Mouse (Mus musculus): ENCODE measurements around the gene Rftn1.

Rftn1 gene

DNA sequence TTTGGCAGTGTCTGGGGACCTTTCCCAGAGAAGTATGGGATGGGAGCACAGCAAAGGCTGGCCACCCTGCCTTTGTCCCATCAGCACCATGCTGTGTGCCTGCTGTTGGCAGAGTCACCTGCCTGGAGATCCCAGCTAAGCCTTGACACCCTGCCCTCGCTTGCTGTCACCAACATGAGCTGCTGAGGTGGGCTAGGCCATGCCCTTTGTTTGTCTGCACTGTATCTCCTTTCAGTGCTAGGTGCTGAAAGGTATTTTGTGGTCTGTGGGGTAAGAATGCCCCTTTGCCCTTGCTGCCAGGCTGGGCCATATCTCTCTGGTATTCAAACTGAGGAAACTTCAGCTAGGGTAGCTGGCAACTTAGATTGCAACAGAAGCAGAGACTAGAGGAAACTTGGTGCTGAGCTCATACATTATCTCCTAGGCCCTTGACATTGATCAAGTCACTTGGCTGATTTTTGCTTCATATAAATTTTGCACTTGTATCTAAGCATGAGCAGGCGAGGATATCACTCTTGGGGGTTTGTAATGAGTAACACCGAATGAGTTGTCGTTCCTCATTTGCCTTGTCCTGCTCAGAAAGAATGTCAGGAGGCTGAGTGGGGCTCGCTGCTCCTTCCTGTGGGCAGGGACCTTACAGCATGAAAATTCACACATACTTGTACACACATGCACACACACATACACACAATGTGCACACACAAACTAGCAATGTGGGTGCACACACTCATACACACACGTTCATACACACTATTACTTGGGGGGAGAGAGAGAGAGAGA lies 207.7 kb downstream of the Rftn1 start:
- no peak for DNase-seq (ENCODE audit: low spot score)

DNA sequence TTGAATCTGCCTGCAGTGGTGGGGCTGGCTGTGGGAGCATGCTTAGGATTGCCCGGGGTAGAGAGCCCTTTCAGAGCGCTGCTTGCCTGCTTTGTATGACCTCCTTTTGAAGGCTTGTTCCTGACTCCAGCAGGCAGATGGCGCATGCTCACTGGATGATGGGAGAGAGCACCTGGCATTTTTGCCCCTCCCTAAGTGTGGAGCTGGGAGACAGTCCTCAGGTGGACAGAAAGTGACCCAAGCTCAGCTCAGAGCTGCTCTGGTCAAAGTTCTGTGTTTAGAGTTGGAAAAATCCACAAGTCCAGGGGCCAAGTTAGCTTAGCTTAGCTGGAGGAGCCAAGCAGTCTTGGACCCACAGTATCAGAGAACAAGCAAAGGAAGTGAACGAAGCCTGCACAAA lies 208.9 kb downstream of the Rftn1 start:
- DNase-seq (ENCODE audit: low spot score), result peak; percentile 53

DNA sequence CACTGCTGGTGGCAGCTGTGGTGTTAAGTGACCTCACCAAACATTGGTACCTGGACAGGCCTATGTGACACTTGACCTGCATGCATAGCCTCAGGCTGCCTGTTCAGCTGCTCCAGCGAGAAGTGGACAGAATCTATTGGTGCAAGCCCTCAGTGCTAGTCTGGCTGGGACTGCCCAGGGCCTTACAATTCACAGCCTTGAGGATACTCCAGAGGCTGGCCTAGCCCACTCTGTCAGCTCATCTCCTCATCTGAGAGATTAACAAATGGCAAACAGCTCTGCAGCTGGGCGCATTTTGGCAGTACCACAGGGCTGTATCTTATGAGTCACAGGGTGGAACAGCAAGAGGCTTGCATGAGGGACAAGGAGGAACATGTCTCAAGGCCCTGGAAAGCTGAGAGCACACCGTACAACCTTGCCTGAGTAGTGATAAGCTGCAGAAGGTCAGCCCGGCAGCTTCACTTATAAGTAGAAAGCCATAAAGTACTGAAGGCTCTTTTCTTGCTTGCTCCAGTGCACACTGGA lies 210.7 kb downstream of the Rftn1 start:
- DNase-seq (ENCODE audit: low spot score), result no peak

DNA sequence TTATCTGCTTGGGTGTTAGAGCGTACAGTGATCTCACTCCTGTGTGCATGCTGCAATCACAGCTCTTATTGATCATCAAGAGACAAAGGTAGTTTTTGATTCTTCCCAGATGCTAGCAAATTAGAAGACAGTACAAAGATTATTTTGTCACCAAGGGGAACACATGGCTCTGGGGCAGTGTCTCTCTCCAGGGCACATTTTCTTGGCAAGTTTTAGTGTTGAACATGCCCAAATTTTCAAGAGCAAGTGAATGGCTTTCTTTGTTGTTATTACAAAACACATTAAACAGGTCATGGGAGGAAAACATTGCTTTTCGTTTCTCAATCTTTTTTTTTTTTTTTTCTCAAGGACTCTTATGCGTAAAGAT lies 213.1 kb downstream of the Rftn1 start:
- DNase-seq (ENCODE audit: low spot score), result no peak

DNA sequence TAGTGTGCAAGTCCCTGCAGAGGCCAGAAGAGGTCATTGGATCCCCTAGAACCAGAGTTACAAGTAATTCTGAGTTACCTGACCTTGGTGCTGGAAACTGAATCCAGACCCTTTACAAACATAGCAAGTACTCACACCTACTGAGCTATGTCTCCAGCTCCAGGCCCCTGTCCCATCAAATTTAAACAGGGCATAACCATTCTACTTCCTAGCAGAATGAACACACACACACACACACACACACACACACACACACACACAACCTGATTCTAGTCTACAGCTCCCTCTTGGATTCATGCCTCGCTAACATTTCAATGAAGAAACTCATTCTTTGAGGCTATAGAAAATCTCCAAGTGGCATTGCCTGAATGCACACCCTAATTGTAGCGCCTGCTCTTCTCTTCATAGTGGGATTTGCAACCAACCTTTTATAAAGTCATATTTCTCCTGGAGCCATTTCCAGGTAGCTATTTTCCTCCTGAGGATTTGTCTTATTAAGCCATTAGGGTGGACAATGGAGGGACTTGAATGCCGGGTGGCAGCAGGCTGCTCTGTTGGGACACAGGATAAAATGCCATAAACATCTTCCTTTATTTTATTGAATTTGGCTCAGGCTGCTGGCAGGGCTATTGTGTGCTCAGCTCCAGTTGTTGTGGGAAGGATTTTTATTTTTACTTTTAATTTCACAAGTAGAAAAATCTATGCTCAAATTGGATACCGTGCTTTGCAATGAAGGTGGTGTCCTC lies 213.6 kb downstream of the Rftn1 start:
- DNase-seq (ENCODE audit: low spot score), result no peak

DNA sequence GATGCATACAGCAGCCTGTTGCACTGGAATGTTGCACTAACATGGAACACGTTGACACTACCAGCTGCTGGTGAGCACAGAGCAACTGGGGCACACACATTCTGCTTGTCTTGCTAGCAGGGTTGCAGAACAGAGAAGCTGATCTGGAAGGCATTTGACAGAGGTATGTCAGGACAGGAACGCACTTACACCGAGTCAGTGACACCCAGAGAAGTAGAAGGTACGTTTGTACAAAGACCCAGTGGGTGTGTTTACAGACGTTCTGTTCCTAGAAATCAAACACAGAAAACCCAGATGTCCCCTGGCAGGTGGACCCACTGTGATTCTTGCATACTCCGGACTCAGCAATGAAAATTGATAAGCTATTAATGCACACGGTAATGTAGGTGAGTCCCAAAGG lies 215.0 kb downstream of the Rftn1 start:
- no peak for DNase-seq (ENCODE audit: low spot score)

DNA sequence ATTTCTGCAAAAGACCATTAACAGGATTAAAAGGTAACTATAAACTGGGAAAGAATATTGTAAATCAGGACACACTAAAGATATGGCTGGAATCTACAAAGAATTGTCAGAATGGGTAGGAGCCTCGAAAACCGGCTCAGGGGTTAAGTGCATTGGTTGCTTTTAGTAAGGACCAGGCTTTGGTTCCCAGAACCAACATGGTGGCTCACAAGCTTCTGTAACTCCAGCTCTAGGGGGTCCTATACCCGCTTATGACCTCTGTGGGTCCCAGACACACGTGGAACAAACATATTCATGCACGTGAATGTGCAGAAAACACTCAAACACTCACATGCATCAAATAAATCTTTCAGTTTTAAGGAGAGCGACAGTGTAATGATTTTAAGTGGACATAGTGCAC lies 215.5 kb downstream of the Rftn1 start:
- DNase-seq (ENCODE audit: low spot score), result no peak

DNA sequence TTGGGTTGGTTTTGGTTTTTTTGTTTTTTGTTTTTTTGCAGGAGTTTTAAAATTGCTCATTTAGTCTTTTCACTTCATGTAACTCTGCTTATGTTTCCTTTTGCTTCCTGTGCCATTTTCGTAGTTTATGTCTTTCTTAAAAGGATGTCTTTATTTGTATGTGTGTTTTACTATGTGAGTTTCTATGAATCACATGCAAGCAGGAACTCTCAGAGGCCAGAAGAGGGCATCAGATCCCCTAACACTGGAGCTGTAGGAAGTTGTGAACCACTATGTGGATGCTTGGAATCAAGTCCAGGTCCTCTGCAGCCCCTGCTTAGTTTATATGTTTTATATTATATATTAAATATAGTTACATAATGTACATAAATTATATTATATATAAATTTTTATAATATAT lies 218.3 kb downstream of the Rftn1 start:
- no peak for DNase-seq (ENCODE audit: low spot score)

DNA sequence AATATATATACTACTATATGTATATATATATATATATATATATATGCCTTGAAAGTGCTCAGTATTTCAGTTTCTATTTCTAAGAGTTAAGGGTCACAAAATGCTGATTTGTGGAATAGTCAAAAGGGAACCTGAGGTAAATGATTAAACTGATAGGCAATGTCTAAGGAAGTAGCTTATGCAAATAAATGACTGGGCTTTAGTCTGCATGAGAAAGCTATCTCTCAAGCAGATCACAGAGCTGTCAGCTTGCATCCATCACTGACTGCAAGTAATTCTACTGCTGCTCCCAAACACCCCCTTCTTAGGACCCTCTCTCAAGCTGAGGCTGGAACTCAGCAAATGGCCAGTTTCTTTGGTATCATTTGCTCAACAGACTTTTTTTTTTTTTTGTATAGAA lies 219.4 kb downstream of the Rftn1 start:
- DNase-seq (ENCODE audit: low spot score), result no peak

DNA sequence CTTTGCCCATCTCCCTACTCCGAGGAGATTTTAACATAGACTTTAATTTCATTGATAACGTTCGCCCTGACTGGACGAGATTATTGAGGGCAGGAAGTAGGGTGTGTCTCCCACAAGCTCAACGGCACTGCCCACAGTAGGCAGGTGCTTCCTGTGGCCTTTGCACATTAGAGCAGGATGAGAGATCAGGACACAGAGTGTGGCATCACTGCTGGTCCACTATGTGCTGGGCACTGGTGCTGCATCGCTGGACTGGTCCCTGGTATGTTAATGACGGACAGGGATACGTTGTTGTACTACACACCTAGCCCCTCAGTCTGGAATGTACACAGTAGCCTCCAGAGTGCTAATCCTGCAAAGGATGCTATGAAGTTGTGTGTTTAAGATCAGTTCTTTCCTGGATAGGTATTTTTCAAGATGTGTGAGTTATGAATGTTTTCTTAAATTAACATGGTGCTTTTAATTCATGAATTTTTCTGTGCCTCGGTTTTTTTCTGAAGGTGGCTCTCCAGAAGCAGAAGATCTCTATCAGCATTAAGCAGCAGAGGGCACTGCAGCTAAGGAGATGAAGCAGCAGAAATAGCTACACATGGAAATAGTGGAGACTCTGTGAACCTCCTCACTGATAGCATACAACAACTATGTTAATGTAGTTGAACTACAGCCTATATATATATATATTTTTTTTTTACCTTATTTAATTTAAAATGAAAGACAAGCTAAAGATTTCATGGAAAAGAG lies 221.8 kb downstream of the Rftn1 start:
- DNase-seq (ENCODE audit: low spot score), result no peak

DNA sequence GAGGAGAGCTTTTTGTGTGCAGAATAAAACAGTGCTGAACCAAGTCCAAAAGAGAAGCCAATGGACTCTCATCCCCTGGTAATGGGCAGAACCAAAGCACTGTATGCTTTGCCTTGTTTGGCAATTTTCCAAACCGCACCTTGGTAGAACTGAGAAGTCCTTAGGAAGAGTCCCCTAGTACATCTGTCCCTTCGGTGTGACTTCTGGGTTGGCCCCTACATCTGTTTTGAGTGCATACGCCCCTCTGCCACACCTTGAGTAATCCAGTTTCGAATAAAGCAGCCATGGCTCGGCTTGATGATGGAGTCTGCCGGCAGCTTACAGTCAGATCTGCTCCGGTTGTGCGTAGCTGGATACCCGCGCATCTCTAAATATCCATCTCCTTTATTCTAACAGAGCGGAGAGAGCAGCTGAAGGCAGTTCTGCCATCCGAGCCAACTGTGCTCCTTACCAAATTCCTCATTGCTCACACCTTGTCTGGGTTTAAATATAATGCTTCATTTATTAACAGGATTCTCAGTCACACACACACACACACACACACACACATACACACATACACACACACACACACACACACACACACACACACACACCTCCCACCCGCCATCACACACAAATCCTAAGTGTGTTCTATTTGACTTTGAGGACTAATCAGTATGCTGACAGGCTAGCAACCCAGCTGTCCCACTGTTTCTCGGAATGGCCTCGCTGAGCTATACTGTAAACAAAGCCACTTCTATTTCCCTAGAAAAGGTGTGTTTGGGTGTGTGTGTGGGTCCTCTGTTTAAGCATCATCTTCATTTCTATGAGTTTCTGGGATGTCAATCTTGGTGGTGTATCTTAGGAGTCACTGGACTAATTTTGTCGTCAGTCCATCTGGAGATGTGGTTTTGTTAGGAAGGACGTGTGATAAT lies 224.4 kb downstream of the Rftn1 start:
- no peak for DNase-seq (ENCODE audit: low spot score)

DNA sequence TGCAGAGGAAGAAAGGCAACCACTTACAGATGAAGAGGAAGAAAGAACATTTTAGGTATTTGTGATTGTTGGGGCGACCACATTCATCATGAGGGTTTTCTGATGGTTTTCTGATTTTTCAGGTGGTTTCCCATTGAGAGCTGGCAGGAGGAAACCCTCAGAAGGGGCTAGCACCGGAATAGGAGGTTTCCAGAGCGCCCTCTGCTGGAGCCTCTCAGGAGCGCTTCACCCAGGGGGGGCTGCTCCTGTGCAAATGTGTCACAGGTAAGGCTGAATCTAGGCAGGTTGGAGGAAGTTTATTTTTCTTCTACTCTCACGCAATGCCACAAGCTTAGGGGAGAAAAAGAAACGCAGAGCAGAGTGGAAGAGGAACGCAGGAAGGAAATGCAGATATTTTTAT lies 225.4 kb downstream of the Rftn1 start:
- no peak for DNase-seq (ENCODE audit: low spot score)

DNA sequence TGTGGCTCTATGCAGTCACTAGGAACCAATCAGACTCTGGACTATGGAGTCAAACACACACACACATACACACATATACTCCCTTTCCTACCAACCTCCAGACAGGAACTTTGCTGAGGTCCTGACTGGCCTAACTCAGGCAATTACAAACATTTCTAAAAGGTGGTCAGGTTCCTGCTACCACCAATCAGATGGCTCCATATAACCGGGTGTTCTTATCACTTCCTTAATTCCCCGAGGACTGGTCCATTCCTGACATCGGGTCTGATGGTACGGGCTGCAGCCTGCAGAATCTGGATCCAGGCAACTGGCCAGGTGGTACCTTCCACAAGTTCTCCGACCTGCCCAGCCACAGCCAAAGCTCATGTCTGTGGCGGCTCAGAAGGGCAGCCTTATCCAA lies 226.0 kb downstream of the Rftn1 start:
- DNase-seq (ENCODE audit: low spot score), result no peak

DNA sequence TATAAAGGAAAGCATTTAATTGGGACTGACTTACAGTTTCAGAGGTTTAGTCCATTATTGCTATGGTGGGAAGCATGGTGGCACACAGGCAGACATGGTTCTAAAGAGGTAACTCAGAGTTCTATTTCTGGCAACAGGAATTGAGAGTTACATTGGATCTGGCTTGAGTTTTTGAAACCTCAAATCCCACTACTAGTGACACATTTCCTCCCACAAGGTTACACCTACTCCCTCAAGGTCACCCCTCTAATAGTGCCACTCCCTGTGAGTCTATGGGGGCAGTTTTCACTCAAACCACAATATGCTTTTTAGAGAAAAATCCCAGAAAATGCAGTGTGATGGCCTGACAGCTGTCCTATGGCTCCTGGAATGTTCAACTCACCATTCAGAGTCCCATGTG lies 231.5 kb downstream of the Rftn1 start:
- no peak for DNase-seq (ENCODE audit: low spot score)

DNA sequence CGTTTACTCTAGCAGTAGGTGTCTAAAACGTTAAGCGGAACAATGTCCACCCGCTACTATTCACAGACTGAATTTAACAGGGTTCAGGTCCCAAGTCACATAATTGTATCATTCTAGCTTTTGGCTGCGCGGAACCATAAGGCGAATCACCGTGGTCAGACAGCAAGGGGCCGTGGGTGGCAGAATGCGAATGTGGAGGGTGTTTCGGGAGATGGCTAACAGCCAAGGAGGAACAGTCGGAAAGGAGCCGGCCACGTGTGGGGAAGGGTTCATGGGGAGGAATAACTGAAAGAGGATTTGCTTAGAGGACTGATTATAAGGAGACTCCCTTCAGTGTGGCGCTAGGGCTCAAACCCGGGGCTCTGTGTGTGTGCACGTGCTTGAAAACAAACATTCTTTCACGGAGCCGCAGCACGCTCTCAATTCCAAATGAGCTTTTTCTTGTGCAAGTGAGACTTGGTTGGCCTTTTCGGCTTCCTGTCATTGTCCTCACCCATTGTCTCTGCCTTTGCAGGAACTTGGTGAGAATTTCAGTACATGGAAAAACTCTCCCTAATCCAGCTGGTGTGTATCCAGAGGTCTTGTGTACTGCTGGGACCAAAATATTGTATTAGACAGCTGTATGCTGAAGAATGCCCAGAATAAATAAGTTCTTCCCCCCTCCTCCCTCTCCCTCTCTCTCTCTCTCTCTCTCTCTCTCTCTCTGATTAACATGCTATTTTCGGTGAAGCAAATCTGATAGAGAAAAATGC lies 238.4 kb downstream of the Rftn1 start:
- DNase-seq (ENCODE audit: low spot score), result no peak

DNA sequence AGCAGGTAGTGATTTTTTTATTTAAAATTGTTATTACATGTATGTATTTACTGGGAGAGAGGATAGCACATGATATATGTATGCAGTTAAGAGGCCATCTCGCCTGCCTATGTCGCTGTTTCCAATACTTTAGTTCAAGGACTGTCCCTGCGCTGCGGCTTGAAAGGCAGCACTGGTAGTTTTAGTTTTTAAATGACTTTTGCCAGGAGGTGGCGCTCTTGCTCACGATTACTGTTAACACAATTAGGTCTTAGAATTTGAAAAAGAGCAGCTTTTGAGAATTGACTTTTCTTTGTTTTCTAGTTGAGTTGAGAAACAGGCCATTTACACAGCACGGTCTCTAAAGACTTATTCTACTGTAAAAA lies 239.0 kb downstream of the Rftn1 start:
- DNase-seq (ENCODE audit: low spot score), result peak; percentile 16

DNA sequence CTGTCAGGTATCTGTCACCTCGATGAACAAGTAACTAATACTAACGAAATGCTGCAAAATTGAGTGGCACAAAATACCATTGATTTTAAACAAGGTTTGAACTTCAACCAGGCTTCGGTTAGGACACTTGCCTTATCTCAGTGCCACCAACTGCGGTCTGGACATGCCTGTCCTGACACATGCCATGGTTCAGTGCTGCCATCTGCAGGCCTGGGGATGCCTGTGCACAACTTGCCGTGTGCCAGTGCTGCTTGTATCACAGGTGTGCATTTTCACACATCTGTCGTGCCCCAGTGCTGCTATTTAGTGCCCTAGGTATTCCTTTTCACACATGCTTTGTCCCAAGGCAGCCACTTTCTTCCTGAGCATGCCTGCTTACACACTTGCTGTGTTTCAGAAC lies 247.8 kb downstream of the Rftn1 start:
- DNase-seq (ENCODE audit: low spot score), result no peak
